ENCODE assay signal across 11 mouse cellular contexts in the genomic region with DNA sequence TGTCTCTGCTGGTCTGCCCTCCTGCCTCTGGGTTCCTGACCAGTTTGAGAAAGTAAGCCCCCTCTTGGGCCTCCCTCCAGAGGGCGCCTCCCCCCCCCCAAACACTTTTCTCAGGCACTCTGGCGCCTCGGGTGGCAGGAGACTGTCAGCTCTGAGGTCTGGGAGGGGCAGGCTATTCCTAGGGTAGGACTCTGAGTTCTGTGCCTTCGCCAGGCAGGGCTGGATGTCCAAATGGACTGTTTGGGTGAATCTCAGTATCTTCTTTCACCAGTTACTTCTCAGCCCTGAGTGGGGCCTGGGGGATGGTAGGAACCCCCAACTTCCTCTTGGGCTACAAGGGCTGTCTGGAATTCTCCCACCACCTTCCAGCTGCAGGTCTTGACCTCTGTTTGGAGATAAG. TPM values are rescaled to one million over a fixed set of nuclear protein-coding genes. Genes with fewer than 3 reads are reported as not detected.
DNase-seq lines count a peak whose midpoint lies in the region; ATAC-seq and TF ChIP-seq lines count a peak whose summit lies in the region.
"Had no signal": no experiment of that assay in that cellular context is flagged by ENCODE, and none has a peak within 500 bp of the region (broad histone marks: within the 10 kb centered on the region; RNA-seq: fewer than 3 reads in every experiment).

No protein-coding gene starts in this region.

- no peaks in the 10 kb centered on the region for H3K36me3 ChIP-seq in hindbrain, postnatal 0 days (ENCODE audit: insufficient read depth, low read length)
- H3K36me3 ChIP-seq in hindbrain, embryonic 14.5 days (replicated peaks; ENCODE audit: control insufficient read depth, insufficient read depth), result no peaks in the 10 kb centered on the region
- H3K36me3 ChIP-seq in stomach, postnatal 0 days (ENCODE audit: control insufficient read depth, insufficient read depth, low read length), result no peaks in the 10 kb centered on the region
- H3K36me3 ChIP-seq: liver, embryonic 15.5 days had no signal

- no peak for ATAC-seq in hindbrain, postnatal 0 days
- ATAC-seq in hindbrain, embryonic 14.5 days (ENCODE audit: low FRiP score), result no peak
- ATAC-seq in stomach, postnatal 0 days (ENCODE audit: low FRiP score, low TSS enrichment), result peak; percentile 38; the same call in 1 of the 2 replicates

- DNase-seq in hindbrain, postnatal 0 days (ENCODE audit: low spot score), result peak; percentile 53
- DNase-seq in hindbrain, embryonic 14.5 days (ENCODE audit: low spot score), result no peak
- DNase-seq in thymus, postnatal 0 days (ENCODE audit: low spot score), result peak; percentile 6
- no peak for DNase-seq in thymus, postnatal 25 days
- DNase-seq in gastrocnemius, postnatal 25 days, result peak; percentile 71
- DNase-seq in stomach, postnatal 0 days (ENCODE audit: low spot score), result no peak
- no peak for DNase-seq in layer of hippocampus, postnatal 10 days (ENCODE audit: low spot score in 2 of 2)
- no peak for DNase-seq in adrenal gland, postnatal 10 days

- no peak overlapping the region for H3K9ac ChIP-seq in hindbrain, postnatal 0 days (replicated peaks; ENCODE audit: low read length)
- H3K9ac ChIP-seq in hindbrain, embryonic 14.5 days, result no peak overlapping the region
- H3K9ac ChIP-seq in stomach, postnatal 0 days (ENCODE audit: low read length), result no peak overlapping the region
- H3K9ac ChIP-seq: liver, embryonic 15.5 days had no signal

- no peak for TF ChIP-seq EP300 in stomach, postnatal 0 days (optimal IDR thresholded peaks at IDR 0.05)

- H3K9me3 ChIP-seq in hindbrain, postnatal 0 days (ENCODE audit: low read length), result no peaks in the 10 kb centered on the region
- H3K9me3 ChIP-seq in hindbrain, embryonic 14.5 days (ENCODE audit: control insufficient read depth, low read length), result no peaks in the 10 kb centered on the region
- no peaks in the 10 kb centered on the region for H3K9me3 ChIP-seq in stomach, postnatal 0 days (ENCODE audit: control insufficient read depth, low read length)
- H3K9me3 ChIP-seq: liver, embryonic 15.5 days had no signal

- peaks cover 8% of the 10 kb centered on the region for H3K4me1 ChIP-seq in hindbrain, postnatal 0 days (ENCODE audit: insufficient read depth, low read length)
- peaks cover 11% of the 10 kb centered on the region; the same call in 1 of the 2 replicates for H3K4me1 ChIP-seq in hindbrain, embryonic 14.5 days (replicated peaks; ENCODE audit: control insufficient read depth, insufficient read depth, low read length)
- no peaks in the 10 kb centered on the region for H3K4me1 ChIP-seq in stomach, postnatal 0 days (replicated peaks; ENCODE audit: control insufficient read depth, insufficient read depth)
- H3K4me1 ChIP-seq: liver, embryonic 15.5 days had no signal

- H3K27me3 ChIP-seq in hindbrain, postnatal 0 days (ENCODE audit: insufficient read depth, low read length), result no peaks in the 10 kb centered on the region
- H3K27me3 ChIP-seq in hindbrain, embryonic 14.5 days (ENCODE audit: control insufficient read depth, insufficient read depth, low read length), result no peaks in the 10 kb centered on the region
- H3K27me3 ChIP-seq in stomach, postnatal 0 days (ENCODE audit: control insufficient read depth, insufficient read depth, low read length), result no peaks in the 10 kb centered on the region

- no peak overlapping the region for H3K27ac ChIP-seq in hindbrain, postnatal 0 days
- no peak overlapping the region for H3K27ac ChIP-seq in hindbrain, embryonic 14.5 days
- no peak overlapping the region for H3K27ac ChIP-seq in stomach, postnatal 0 days (replicated peaks)
- H3K27ac ChIP-seq: liver, embryonic 15.5 days had no signal

- 23% methylated on average over 4 of the region's 4 CpGs for whole genome bisulfite sequencing in hindbrain, postnatal 0 days
- WGBS in hindbrain, embryonic 14.5 days, result 12% methylated on average over 3 of the region's 4 CpGs
- 16% methylated on average over 4 of the region's 4 CpGs for WGBS in stomach, postnatal 0 days

- H3K4me3 ChIP-seq in hindbrain, postnatal 0 days (ENCODE audit: low read length), result no peak overlapping the region
- H3K4me3 ChIP-seq in hindbrain, embryonic 14.5 days (replicated peaks; ENCODE audit: low read length), result no peak overlapping the region
- no peak overlapping the region for H3K4me3 ChIP-seq in stomach, postnatal 0 days (ENCODE audit: low read depth, low read length)
- H3K4me3 ChIP-seq: liver, embryonic 15.5 days had no signal

- peak; percentile 63 for TF ChIP-seq CTCF in hindbrain, postnatal 0 days (IDR thresholded peaks at IDR 0.05; ENCODE audit: low read depth)
- TF ChIP-seq CTCF in stomach, postnatal 0 days (IDR thresholded peaks at IDR 0.05; ENCODE audit: low read depth), result peak; percentile 67

- H3K4me2 ChIP-seq in hindbrain, postnatal 0 days (ENCODE audit: low read depth, low read length), result no peak overlapping the region
- H3K4me2 ChIP-seq in hindbrain, embryonic 14.5 days (replicated peaks), result no peak overlapping the region
- no peak overlapping the region for H3K4me2 ChIP-seq in stomach, postnatal 0 days (replicated peaks; ENCODE audit: low read depth)
- H3K4me2 ChIP-seq: liver, embryonic 15.5 days had no signal

RNA-seq across cellular contexts. Expression of a gene that starts 16.9 kb away (rescaled TPM):
- total RNA-seq in hindbrain, postnatal 0 days (2014; rRNA removed), result 37.5 and 48.3 TPM in 2 replicates
- polyA plus RNA-seq in hindbrain, postnatal 0 days (2015; fragmentation: Nextera tagmentation; extraction: Ambion mirVana), result 12.3 and 13.4 TPM in 2 replicates
- 18.8 and 23.9 TPM in 2 replicates for polyA plus RNA-seq in hindbrain, embryonic 14.5 days (2014; fragmentation: Nextera tagmentation; extraction: Ambion mirVana)
- 26.3 and 35.9 TPM in 2 replicates for polyA plus RNA-seq in thymus, postnatal 0 days (2015; fragmentation: Nextera tagmentation; extraction: Ambion mirVana)
- total RNA-seq in gastrocnemius, postnatal 25 days (2021), result 10 to 100 TPM; 23.1 to 27.1 TPM
- 6.4 and 7.0 TPM in 2 replicates for polyA plus RNA-seq in stomach, postnatal 0 days (2015; fragmentation: Nextera tagmentation; extraction: Ambion mirVana)
- total RNA-seq in layer of hippocampus, postnatal 10 days (2021), result 10 to 100 TPM; 65.0 to 79.3 TPM
- 10 to 100 TPM; 27.2 to 42.9 TPM for total RNA-seq in adrenal gland, postnatal 10 days (2021)

RNA-seq across cellular contexts. Expression of a gene that starts 34.1 kb away (rescaled TPM):
- total RNA-seq in hindbrain, postnatal 0 days (2014; rRNA removed), result 1.2 and 3.3 TPM in 2 replicates
- 1.6 and 2.0 TPM in 2 replicates for polyA plus RNA-seq in hindbrain, postnatal 0 days (2015; fragmentation: Nextera tagmentation; extraction: Ambion mirVana)
- polyA plus RNA-seq in hindbrain, embryonic 14.5 days (2014; fragmentation: Nextera tagmentation; extraction: Ambion mirVana), result 1.6 and 3.3 TPM in 2 replicates
- polyA plus RNA-seq in thymus, postnatal 0 days (2015; fragmentation: Nextera tagmentation; extraction: Ambion mirVana), result 0.21 and 0.34 TPM in 2 replicates
- not detected for total RNA-seq in gastrocnemius, postnatal 25 days (2021)
- polyA plus RNA-seq in stomach, postnatal 0 days (2015; fragmentation: Nextera tagmentation; extraction: Ambion mirVana), result 0.18 and 0.33 TPM in 2 replicates
- not detected for total RNA-seq in layer of hippocampus, postnatal 10 days (2021)
- 1 to 10 TPM in 1 of 2 experiments, under 1 TPM in 1; 0.90 to 1.4 TPM for total RNA-seq in adrenal gland, postnatal 10 days (2021)
- total RNA-seq: MEL had no signal
- polyA plus RNA-seq: liver, embryonic 15.5 days; small intestine, adult 2 months had no signal

Comparison
In these comparisons a context has a peak if more than half of its experiments do, and no peak if none do; other contexts are left out.
1. DNase-seq: peak in hindbrain, postnatal 0 days (single experiment), thymus, postnatal 0 days (single experiment) and gastrocnemius, postnatal 25 days (single experiment); none in hindbrain, embryonic 14.5 days (single experiment), thymus, postnatal 25 days (single experiment), stomach, postnatal 0 days (single experiment), layer of hippocampus, postnatal 10 days (0 of 2) and adrenal gland, postnatal 10 days (single experiment).